Comparison of ENCODE assay signal across 23 mouse cellular contexts in the genomic region with DNA sequence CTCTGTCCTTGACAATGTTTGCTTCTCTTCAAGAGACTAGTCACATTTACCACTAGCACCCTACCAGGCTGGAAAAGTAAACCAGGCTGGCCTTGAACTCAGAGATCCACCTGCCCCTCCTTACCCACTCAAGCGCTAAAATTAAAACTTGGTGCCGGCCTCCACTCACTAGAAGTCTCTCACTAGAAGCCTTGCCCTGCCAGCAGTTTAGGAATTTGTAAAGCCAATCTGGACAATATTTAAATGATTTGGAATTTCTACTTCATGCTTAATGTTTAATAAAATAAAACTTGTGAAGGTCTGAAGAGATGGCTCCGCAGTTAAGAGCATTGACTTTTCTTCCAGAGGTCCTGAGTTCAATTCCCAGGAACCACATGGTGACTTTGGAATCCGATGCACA. TPM values are rescaled to one million over a fixed set of nuclear protein-coding genes. Genes with fewer than 3 reads are reported as not detected.
DNase-seq lines count a peak whose midpoint lies in the region; ATAC-seq and TF ChIP-seq lines count a peak whose summit lies in the region.
"Had no signal": no experiment of that assay in that cellular context is flagged by ENCODE, and none has a peak within 500 bp of the region (broad histone marks: within the 10 kb centered on the region; RNA-seq: fewer than 3 reads in every experiment).

No protein-coding gene starts in this region.

- no peaks in the 10 kb centered on the region for H3K27me3 ChIP-seq in liver, adult 2 months (ENCODE audit: control insufficient read depth, insufficient read depth, low read length)
- no peaks in the 10 kb centered on the region for H3K27me3 ChIP-seq in midbrain, embryonic 14.5 days (ENCODE audit: control insufficient read depth, insufficient read depth, low read length)
- H3K27me3 ChIP-seq: forebrain, embryonic 12.5 days; heart, embryonic 13.5 days; neural tube, embryonic 13.5 days had no signal

- DNase-seq in liver, adult 2 months (ENCODE audit: extremely low read depth, low read depth, low spot score), result peak; percentile 29
- DNase-seq in liver (no peak), ES-CJ7 (ENCODE audit: low read depth, low spot score) (peak; percentile 92), WW6 (ENCODE audit: low read depth, low spot score) (peak; percentile 93)
- DNase-seq in midbrain, embryonic 14.5 days, result no peak
- DNase-seq in left cerebral cortex, postnatal 36 days (ENCODE audit: low spot score in 2 of 2), result no peak
- no peak for DNase-seq in cerebellum, adult 9-11 months
- DNase-seq: adrenal gland, postnatal 36 days; cerebellum, adult 11-12 months; cerebellum, postnatal 36 days; gastrocnemius, postnatal 10 days; heart, postnatal 36 days; lung, adult 2 months; thymus, adult 18-20 months had no signal

- peaks cover 1% of the 10 kb centered on the region; the same call in 1 of the 2 replicates for H3K4me1 ChIP-seq in liver, adult 2 months (ENCODE audit: control insufficient read depth, insufficient read depth, low read length)
- no peaks in the 10 kb centered on the region for H3K4me1 ChIP-seq in midbrain, embryonic 14.5 days (ENCODE audit: control insufficient read depth, insufficient read depth, low read length)

- no peak overlapping the region for H3K9ac ChIP-seq in liver, adult 2 months (ENCODE audit: low read depth, low read length)
- no peak overlapping the region for H3K9ac ChIP-seq in midbrain, embryonic 14.5 days (replicated peaks; ENCODE audit: low read length)
- H3K9ac ChIP-seq: forebrain, embryonic 12.5 days; heart, embryonic 13.5 days; neural tube, embryonic 13.5 days had no signal

- WGBS in liver, adult 2 months, result 71% methylated on average over 4 of the region's 4 CpGs
- 86% methylated on average over 4 of the region's 4 CpGs for WGBS in midbrain, embryonic 14.5 days

- H3K27ac ChIP-seq in liver, adult 2 months (replicated peaks; ENCODE audit: insufficient read depth, low read depth, low read length), result no peak overlapping the region
- no peak overlapping the region for H3K27ac ChIP-seq in midbrain, embryonic 14.5 days (replicated peaks; ENCODE audit: low read depth, low read length)
- H3K27ac ChIP-seq: forebrain, embryonic 12.5 days; heart, embryonic 13.5 days; kidney, postnatal 0 days; macrophage; neural tube, embryonic 13.5 days had no signal

- no peak for ATAC-seq in midbrain, embryonic 14.5 days (ENCODE audit: low FRiP score, low TSS enrichment)
- ATAC-seq: hindbrain, embryonic 16.5 days; intestine, embryonic 16.5 days had no signal

- intact Hi-C loops in left cerebral cortex, postnatal 36 days (cut with DNase I), result no loop called here

- no peak for TF ChIP-seq POLR2A in liver, adult 2 months (IDR thresholded peaks at IDR 0.05; ENCODE audit: extremely low read depth, insufficient read depth, low read length)

- no peaks in the 10 kb centered on the region for H3K9me3 ChIP-seq in midbrain, embryonic 14.5 days (ENCODE audit: control insufficient read depth, low read length)
- H3K9me3 ChIP-seq: forebrain, embryonic 12.5 days; heart, embryonic 13.5 days; neural tube, embryonic 13.5 days had no signal

- H3K36me3 ChIP-seq in liver, adult 2 months (ENCODE audit: control insufficient read depth, insufficient read depth, low read length), result no peaks in the 10 kb centered on the region
- no peaks in the 10 kb centered on the region for H3K36me3 ChIP-seq in midbrain, embryonic 14.5 days (ENCODE audit: control insufficient read depth, insufficient read depth, low read length)
- H3K36me3 ChIP-seq: forebrain, embryonic 12.5 days; neural tube, embryonic 13.5 days had no signal

- H3K79me2 ChIP-seq in liver, adult 2 months (ENCODE audit: control insufficient read depth, insufficient read depth, low read length), result no peaks in the 10 kb centered on the region

- H3K4me3 ChIP-seq in liver, adult 2 months (ENCODE audit: insufficient read depth, low read depth, low read length), result no peak overlapping the region
- no peak overlapping the region for H3K4me3 ChIP-seq in midbrain, embryonic 14.5 days (replicated peaks; ENCODE audit: low read depth, low read length)
- H3K4me3 ChIP-seq: forebrain, embryonic 12.5 days; heart, embryonic 13.5 days; neural tube, embryonic 13.5 days had no signal

- no peak for TF ChIP-seq CTCF in liver, adult 2 months (IDR thresholded peaks at IDR 0.05; ENCODE audit: low read depth, low read length)

- H3K4me2 ChIP-seq in midbrain, embryonic 14.5 days (ENCODE audit: low read length), result no peak overlapping the region
- H3K4me2 ChIP-seq: forebrain, embryonic 12.5 days; heart, embryonic 13.5 days; liver, embryonic 11.5 days; midbrain, embryonic 11.5 days; neural tube, embryonic 13.5 days had no signal

RNA-seq across cellular contexts. Expression of a gene that starts 10.3 kb away (rescaled TPM):
- 10.0 and 14.6 TPM in 2 replicates for total RNA-seq in liver, adult 2 months (2014; rRNA removed)
- 41.5 and 44.6 TPM in 2 replicates for polyA plus RNA-seq in liver, adult 2 months (2012; rRNA removed)
- 5.6 and 8.1 TPM in 2 replicates for polyA plus RNA-seq in midbrain, embryonic 14.5 days (2014; fragmentation: Nextera tagmentation; extraction: Ambion mirVana)
- total RNA-seq in left cerebral cortex, postnatal 36 days (2021), result 10 to 100 TPM; 34.4 to 35.9 TPM

Comparison
In these comparisons a context has a peak if more than half of its experiments do, and no peak if none do; other contexts are left out.
1. DNase-seq: peak in liver, adult 2 months (single experiment), ES-CJ7 (single experiment) and WW6 (single experiment); none in liver (single experiment), midbrain, embryonic 14.5 days (single experiment), left cerebral cortex, postnatal 36 days (0 of 2) and cerebellum, adult 9-11 months (single experiment).